Mouse (Mus musculus) CH12.LX (cell line): ENCODE measurements around the gene Cfap99. TPM values are rescaled to one million over a fixed set of nuclear protein-coding genes. Genes with fewer than 3 reads are reported as not detected.

ENCODE experiments used
- DNase-seq: peaks from one replicate; pipeline ENCODE4 v3.0.0-alpha.2; 2013; ENCODE audit errors: extremely low read depth
- H3K27ac ChIP-seq: 2 replicates; pipeline ENCODE4 v1.5.1; 2012; ENCODE audit warnings: low read depth, mild to moderate bottlenecking, control low read depth, moderate library complexity; ENCODE audit not compliant: insufficient read depth
- H3K27me3 ChIP-seq: replicated peaks from 2 replicates; pipeline ENCODE3; 2012; ENCODE audit warnings: inconsistent platforms
- H3K36me3 ChIP-seq, 2 experiments: replicated peaks in 1 of 2; 2 replicates each; pipeline versions ENCODE3 to v1.6.1; 2012; ENCODE audit warnings: inconsistent platforms in 1 of 2, low read length in 1 of 2, mild to moderate bottlenecking in 1 of 2, mixed read lengths in 1 of 2, moderate library complexity in 1 of 2; ENCODE audit not compliant: control insufficient read depth in 1 of 2, insufficient read depth in 1 of 2
- H3K4me1 ChIP-seq, 2 experiments: 2 replicates each; pipeline ENCODE4 v1.6.1; 2012; ENCODE audit warnings: inconsistent platforms in 1 of 2, moderate library complexity in 1 of 2; ENCODE audit not compliant: insufficient read depth in 2 of 2, control insufficient read depth in 1 of 2
- H3K4me2 ChIP-seq: 2 replicates; pipeline ENCODE4 v1.6.1; 2012; ENCODE audit warnings: low read depth, mild to moderate bottlenecking, control low read depth; ENCODE audit not compliant: poor library complexity, insufficient read depth, severe bottlenecking
- H3K4me3 ChIP-seq, 3 experiments: fragments of 150-350 bp in 1 of 3; sonication (generic) in 1 of 3; replicated peaks in 1 of 3; 2 replicates each; pipeline versions ENCODE3 to v1.5.1; 2011 to 2012; ENCODE audit warnings: low read depth in 2 of 3, low read length in 2 of 3, mild to moderate bottlenecking in 2 of 3, moderate library complexity in 2 of 3, control low read depth in 1 of 3, improper control_type of control experiment in 1 of 3, inconsistent platforms in 1 of 3, mixed read lengths in 1 of 3; ENCODE audit not compliant: poor library complexity in 1 of 3
- H3K79me2 ChIP-seq: replicated peaks from 2 replicates; pipeline ENCODE4 v1.6.1; 2012; ENCODE audit warnings: mild to moderate bottlenecking, moderate library complexity; ENCODE audit not compliant: control insufficient read depth, poor library complexity, insufficient read depth, severe bottlenecking; ENCODE audit errors: extremely low read depth
- H3K9ac ChIP-seq: 2 replicates; pipeline ENCODE4 v1.6.1; 2012; ENCODE audit warnings: low read depth, mild to moderate bottlenecking, control low read depth, moderate library complexity; ENCODE audit not compliant: insufficient read depth
- H3K9me3 ChIP-seq: replicated peaks from 2 replicates; pipeline ENCODE3; 2012; ENCODE audit warnings: low read length, inconsistent platforms, mixed read lengths
- CHD1 ChIP-seq: IDR thresholded peaks from 2 replicates; pipeline ENCODE4 v1.6.1; 2012; ENCODE audit warnings: low read depth, low read length, improper control_type of control experiment, inconsistent platforms
- CTCF ChIP-seq, 2 experiments: IDR thresholded peaks in 1 of 2; conservative IDR thresholded peaks in 1 of 2; 2 replicates each; pipeline ENCODE4 v1.5.1; 2011 to 2012; ENCODE audit warnings: low read depth in 2 of 2, low read length in 2 of 2, improper control_type of control experiment in 1 of 2, inconsistent platforms in 1 of 2, mild to moderate bottlenecking in 1 of 2, moderate library complexity in 1 of 2
- ETS1 ChIP-seq: conservative IDR thresholded peaks from 2 replicates; pipeline ENCODE4 v1.6.1; 2012; ENCODE audit warnings: low read depth, mild to moderate bottlenecking, inconsistent platforms, low read length, improper control_type of control experiment, moderate library complexity
- IRF4 ChIP-seq: IDR thresholded peaks from 2 replicates; pipeline ENCODE4 v1.6.1; 2014; ENCODE audit warnings: low read depth, mild to moderate bottlenecking, inconsistent platforms, low read length, improper control_type of control experiment
- JUND ChIP-seq: conservative IDR thresholded peaks from 2 replicates; pipeline ENCODE4 v1.6.1; 2011; ENCODE audit warnings: low read depth, low read length, improper control_type of control experiment
- KAT2A ChIP-seq: IDR thresholded peaks from 2 replicates; pipeline ENCODE4 v1.6.1; 2012; ENCODE audit warnings: low read length, improper control_type of control experiment, inconsistent platforms; ENCODE audit not compliant: insufficient replicate concordance
- MAZ ChIP-seq: IDR thresholded peaks from 2 replicates; pipeline ENCODE4 v1.6.1; 2012; ENCODE audit warnings: low read depth, mild to moderate bottlenecking, inconsistent platforms, low read length, improper control_type of control experiment, moderate library complexity
- MYC ChIP-seq: IDR thresholded peaks from 2 replicates; pipeline ENCODE4 v1.6.1; 2011; ENCODE audit warnings: low read depth, mild to moderate bottlenecking, improper control_type of control experiment, low read length
- NELFE ChIP-seq: IDR thresholded peaks from 2 replicates; pipeline ENCODE4 v1.6.1; 2011; ENCODE audit warnings: low read depth, low read length, improper control_type of control experiment
- PAX5 ChIP-seq: IDR thresholded peaks from 2 replicates; pipeline ENCODE4 v1.6.1; 2012; ENCODE audit warnings: low read length, inconsistent platforms, mixed read lengths
- POLR2A ChIP-seq: IDR thresholded peaks from 2 replicates; pipeline ENCODE4 v1.6.1; 2011; ENCODE audit warnings: low read depth, mild to moderate bottlenecking, improper control_type of control experiment, low read length
- POLR2AphosphoS2 ChIP-seq: IDR thresholded peaks from 2 replicates; pipeline ENCODE4 v1.6.1; 2011; ENCODE audit warnings: low read depth, low read length, improper control_type of control experiment
- SMC3 ChIP-seq: IDR thresholded peaks from 2 replicates; pipeline ENCODE4 v1.6.1; 2011; ENCODE audit warnings: low read depth, low read length, improper control_type of control experiment
- USF1 ChIP-seq: IDR thresholded peaks from 2 replicates; pipeline ENCODE4 v1.6.1; 2014; ENCODE audit warnings: low read depth, mild to moderate bottlenecking, inconsistent platforms, low read length, improper control_type of control experiment
- USF2 ChIP-seq: conservative IDR thresholded peaks from 2 replicates; pipeline ENCODE4 v1.6.1; 2011; ENCODE audit warnings: low read depth, low read length, improper control_type of control experiment
- ZKSCAN1 ChIP-seq: IDR thresholded peaks from 2 replicates; pipeline ENCODE4 v1.6.1; 2012; ENCODE audit warnings: low read depth, inconsistent platforms, low read length, improper control_type of control experiment, borderline replicate concordance
- ZMIZ1 ChIP-seq: IDR thresholded peaks from 2 replicates; pipeline ENCODE4 v1.6.1; 2012; ENCODE audit warnings: low read depth, mild to moderate bottlenecking, inconsistent platforms, low read length, improper control_type of control experiment
- dilution Hi-C: fragments of 300-500 bp; cut with MboI; formaldehyde crosslinking; loops from 2 replicates; pipeline ENCODE4 v1.14.3; 2020; ENCODE audit warnings: low sequenced_read_pairs; ENCODE audit not compliant: extremely low pct_unique_long_range_greater_than_20kb, extremely low pct_ligation_motif_present
- in situ Hi-C: fragments of 300-500 bp; cut with MboI; formaldehyde crosslinking; loops from 3 replicates; pipeline ENCODE4 v1.14.3; 2019; ENCODE audit warnings: low sequenced_read_pairs, low pct_ligation_motif_present, low pct_unique_long_range_greater_than_20kb, mixed read lengths
- polyA plus RNA-seq: library from polyadenylated mRNA; unstranded; fragments of >175 nt; gene quantifications from 2 replicates; pipeline ENCODE4 v1.2.1, GENCODE M21; 2012; ENCODE audit warnings: low read depth; ENCODE audit not compliant: insufficient read length
- total RNA-seq, 2 experiments: library from RNA; depleted of rRNA; stranded (reverse); fragments of 300-350 nt in 1 of 2; fragments of >200 nt in 1 of 2; gene quantifications; 2 replicates each; pipeline ENCODE4 v1.2.3; 2012 to 2014

The Cfap99 gene
- total and polyA plus RNA-seq, 3 experiments: not detected

DNA sequence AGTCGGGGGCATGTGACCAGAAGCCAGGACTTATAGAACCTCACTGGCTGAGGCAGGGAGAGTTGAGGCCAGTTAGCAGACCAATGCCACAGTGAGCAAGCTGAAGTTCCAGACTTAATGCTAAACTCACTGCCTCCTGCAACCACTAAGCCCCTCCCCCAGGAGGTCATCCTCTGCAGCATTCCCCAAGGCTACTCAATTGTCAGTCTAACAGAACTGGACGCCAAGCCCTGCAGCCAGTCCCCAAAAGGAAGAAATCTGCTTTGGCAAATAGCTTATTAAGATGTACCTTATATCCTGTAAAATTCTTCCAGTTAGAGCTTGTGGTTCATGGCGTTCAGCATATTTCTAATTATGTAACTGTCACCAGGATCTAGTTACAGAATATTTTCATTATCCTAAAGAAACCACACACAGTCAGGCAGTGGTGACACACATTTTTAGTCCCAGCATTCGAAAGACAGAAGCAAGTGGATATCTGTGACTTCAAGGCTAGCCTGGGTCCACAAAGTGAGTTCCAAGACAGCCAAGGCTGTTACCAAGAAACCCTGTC lies 35.4 kb upstream of the Cfap99 start:
- dilution Hi-C loops: no loop called here

DNA sequence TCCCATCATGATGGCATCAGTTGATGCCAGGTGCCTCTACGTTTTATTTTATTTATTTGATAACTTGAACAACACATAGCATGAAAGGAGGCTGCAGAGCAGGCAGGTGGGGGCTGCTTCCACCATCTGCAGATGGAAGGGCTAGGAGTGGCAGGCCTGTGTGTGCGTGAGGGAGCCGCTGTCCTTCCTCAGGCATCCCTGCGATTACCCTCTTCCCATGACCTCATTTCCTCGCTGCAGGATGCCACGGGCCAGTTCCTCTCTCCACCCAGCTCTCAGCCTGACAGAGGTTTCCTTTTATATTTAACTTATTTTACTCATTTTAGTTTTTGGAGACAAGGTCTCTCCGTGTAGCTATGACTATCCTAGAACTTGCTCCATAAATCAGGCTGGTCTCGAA lies 34.1 kb upstream of the Cfap99 start:
- H3K27ac ChIP-seq: no peak overlapping the region
- DNase-seq: no peak
- H3K4me3 ChIP-seq: no peak overlapping the region
- in situ Hi-C loops (no loop called here), dilution Hi-C loops (no loop called here)
- H3K9me3 ChIP-seq: no peaks in the 10 kb centered on the region
- no peaks in the 10 kb centered on the region for H3K79me2 ChIP-seq
- H3K27me3 ChIP-seq: no peaks in the 10 kb centered on the region
- no peak overlapping the region for H3K4me2 ChIP-seq
- no peak for TF ChIP-seq MYC
- no peak for TF ChIP-seq IRF4
- no peak for TF ChIP-seq POLR2A
- no peak for TF ChIP-seq POLR2AphosphoS2
- no peak for TF ChIP-seq MAZ
- no peak for TF ChIP-seq NELFE
- no peak for TF ChIP-seq ZMIZ1
- TF ChIP-seq PAX5: no peak
- peaks cover 0 to 11% of the 10 kb centered on the region in 2 experiments; a peak in 2 of 4 replicates for H3K4me1 ChIP-seq
- H3K9ac ChIP-seq: no peak overlapping the region
- no peaks in the 10 kb centered on the region for H3K36me3 ChIP-seq

More for the DNA sequence above, 35.4 kb upstream of the Cfap99 start:
- H3K9ac ChIP-seq: no peak overlapping the region
- no peaks in the 10 kb centered on the region for H3K36me3 ChIP-seq
- TF ChIP-seq ETS1 (no peak), POLR2A (no peak), USF2 (no peak), JUND (no peak), CHD1 (no peak), KAT2A (no peak), PAX5 (no peak), CTCF (conservative IDR thresholded peaks at IDR 0.05 in 1 of 2, IDR thresholded peaks at IDR 0.05 in 1 of 2; ENCODE audit: low read depth in 2 of 2, low read length in 2 of 2) (no peak), SMC3 (no peak), ZKSCAN1 (no peak), USF1 (no peak), ZMIZ1 (no peak), MYC (no peak)
- H3K27ac ChIP-seq: no peak overlapping the region
- no peaks in the 10 kb centered on the region for H3K9me3 ChIP-seq
- H3K4me1 ChIP-seq: peaks cover 0 to 10% of the 10 kb centered on the region in 2 experiments; a peak in 2 of 4 replicates
- in situ Hi-C loops: no loop called here
- no peaks in the 10 kb centered on the region for H3K79me2 ChIP-seq
- H3K4me3 ChIP-seq: no peak overlapping the region
- DNase-seq: no peak
- H3K4me2 ChIP-seq: no peak overlapping the region
- no peaks in the 10 kb centered on the region for H3K27me3 ChIP-seq
